In genomic region chr8:60718692-60719091, GRCm38 (mm10) we compare ENCODE assay signal across 25 mouse cellular contexts.
DNase-seq lines count a peak whose midpoint lies in the region; ATAC-seq and TF ChIP-seq lines count a peak whose summit lies in the region.
"Had no signal": no experiment of that assay in that cellular context is flagged by ENCODE, and none has a peak within 500 bp of the region (broad histone marks: within the 10 kb centered on the region; RNA-seq: fewer than 3 reads in every experiment).

No protein-coding gene starts in this region.

- H3K27ac ChIP-seq in midbrain, postnatal 0 days (ENCODE audit: low read depth, low read length), result no peak overlapping the region
- H3K27ac ChIP-seq in midbrain, embryonic 16.5 days (ENCODE audit: low read length), result no peak overlapping the region
- H3K27ac ChIP-seq: forebrain, embryonic 10.5 days; hindbrain, embryonic 14.5 days; intestine, embryonic 15.5 days; layer of hippocampus, adult 2 months; limb, embryonic 13.5 days; liver, embryonic 13.5 days had no signal

- no peak overlapping the region for H3K4me3 ChIP-seq in midbrain, postnatal 0 days (ENCODE audit: low read depth, low read length)
- H3K4me3 ChIP-seq in midbrain, embryonic 16.5 days (ENCODE audit: low read depth, low read length), result no peak overlapping the region
- H3K4me3 ChIP-seq: forebrain, embryonic 10.5 days; intestine, embryonic 15.5 days; limb, embryonic 13.5 days; liver, embryonic 13.5 days had no signal

- WGBS in midbrain, postnatal 0 days, result 62% methylated on average over 3 of the region's 3 CpGs
- WGBS in midbrain, embryonic 16.5 days, result 68% methylated on average over 3 of the region's 3 CpGs

- intact Hi-C loops in heart, postnatal 25 days (cut with DNase I), result no loop called here

- no peaks in the 10 kb centered on the region for H3K9me3 ChIP-seq in midbrain, postnatal 0 days (ENCODE audit: low read length)
- no peaks in the 10 kb centered on the region for H3K9me3 ChIP-seq in midbrain, embryonic 16.5 days (replicated peaks; ENCODE audit: control insufficient read depth, low read length, poor library complexity, severe bottlenecking)
- H3K9me3 ChIP-seq: forebrain, embryonic 10.5 days; G1E; intestine, embryonic 15.5 days; limb, embryonic 13.5 days; liver, embryonic 13.5 days had no signal

- no peak overlapping the region for H3K9ac ChIP-seq in midbrain, postnatal 0 days (replicated peaks; ENCODE audit: low read length, poor library complexity, severe bottlenecking)
- H3K9ac ChIP-seq in midbrain, embryonic 16.5 days (ENCODE audit: low read depth, low read length), result no peak overlapping the region
- H3K9ac ChIP-seq: hindbrain, embryonic 14.5 days; intestine, embryonic 15.5 days; limb, embryonic 13.5 days; liver, embryonic 13.5 days had no signal

- no peaks in the 10 kb centered on the region for H3K27me3 ChIP-seq in midbrain, postnatal 0 days (ENCODE audit: insufficient read depth, low read length)
- no peaks in the 10 kb centered on the region for H3K27me3 ChIP-seq in midbrain, embryonic 16.5 days (ENCODE audit: control insufficient read depth, insufficient read depth, low read depth, low read length)
- H3K27me3 ChIP-seq: CH12.LX; intestine, embryonic 15.5 days; limb, embryonic 13.5 days; liver, embryonic 13.5 days had no signal

- no peak for ATAC-seq in midbrain, postnatal 0 days (ENCODE audit: low FRiP score)
- ATAC-seq in midbrain, embryonic 16.5 days, result no peak
- ATAC-seq: activated CD4-positive, CD25-positive, alpha-beta regulatory T cell, adult 4 months; intestine, embryonic 15.5 days had no signal

- peak; percentile 50 for DNase-seq in heart, adult 11 months
- DNase-seq in heart, postnatal 25 days (ENCODE audit: low spot score), result no peak
- DNase-seq in kidney, adult 9 months, result peak; percentile 26
- no peak for DNase-seq in kidney, postnatal 25 days
- DNase-seq in midbrain, postnatal 0 days (ENCODE audit: low spot score), result peak; percentile 22
- DNase-seq in lung, postnatal 4 days, result no peak
- DNase-seq: adrenal gland, adult 8-10 months; B cell, adult 2 months; cerebellum, adult 9-11 months; gastrocnemius, postnatal 36 days; heart, postnatal 36 days; liver, embryonic 13.5 days; lung, adult 2 months; lung, postnatal 14 days; thymus, adult 2 months; thymus, postnatal 4 days had no signal

- no peaks in the 10 kb centered on the region for H3K36me3 ChIP-seq in midbrain, postnatal 0 days (ENCODE audit: insufficient read depth, low read length)
- no peaks in the 10 kb centered on the region for H3K36me3 ChIP-seq in midbrain, embryonic 16.5 days (ENCODE audit: control insufficient read depth, insufficient read depth, low read length)
- H3K36me3 ChIP-seq: forebrain, embryonic 10.5 days; G1E; intestine, embryonic 15.5 days; limb, embryonic 13.5 days; liver, embryonic 13.5 days had no signal

- no peak overlapping the region for H3K4me2 ChIP-seq in midbrain, postnatal 0 days (ENCODE audit: low read depth, low read length, poor library complexity, severe bottlenecking)
- H3K4me2 ChIP-seq in midbrain, embryonic 16.5 days (ENCODE audit: low read length), result no peak overlapping the region
- H3K4me2 ChIP-seq: hindbrain, embryonic 14.5 days; intestine, embryonic 15.5 days; limb, embryonic 13.5 days; liver, embryonic 13.5 days had no signal

- TF ChIP-seq CTCF in midbrain, postnatal 0 days (IDR thresholded peaks at IDR 0.05), result no peak

- H3K4me1 ChIP-seq in midbrain, postnatal 0 days (ENCODE audit: insufficient read depth, low read length), result no peaks in the 10 kb centered on the region
- no peaks in the 10 kb centered on the region; the same call in 1 of the 2 replicates for H3K4me1 ChIP-seq in midbrain, embryonic 16.5 days (ENCODE audit: control insufficient read depth, insufficient read depth, low read length)
- H3K4me1 ChIP-seq: intestine, embryonic 15.5 days; limb, embryonic 13.5 days; liver, embryonic 13.5 days had no signal

Comparison
In these comparisons a context has a peak if more than half of its experiments do, and no peak if none do; other contexts are left out.
1. DNase-seq: peak in heart, adult 11 months (single experiment), kidney, adult 9 months (single experiment) and midbrain, postnatal 0 days (single experiment); none in heart, postnatal 25 days (single experiment), kidney, postnatal 25 days (0 of 2) and lung, postnatal 4 days (0 of 2).